Mouse (Mus musculus): ENCODE measurements around the gene Zfp84. TPM values are rescaled to one million over a fixed set of nuclear protein-coding genes. Genes with fewer than 3 reads are reported as not detected.

Zfp84 gene
- polyA plus RNA-seq, 1 experiment from 2014 or later, result 15.9 TPM

DNA sequence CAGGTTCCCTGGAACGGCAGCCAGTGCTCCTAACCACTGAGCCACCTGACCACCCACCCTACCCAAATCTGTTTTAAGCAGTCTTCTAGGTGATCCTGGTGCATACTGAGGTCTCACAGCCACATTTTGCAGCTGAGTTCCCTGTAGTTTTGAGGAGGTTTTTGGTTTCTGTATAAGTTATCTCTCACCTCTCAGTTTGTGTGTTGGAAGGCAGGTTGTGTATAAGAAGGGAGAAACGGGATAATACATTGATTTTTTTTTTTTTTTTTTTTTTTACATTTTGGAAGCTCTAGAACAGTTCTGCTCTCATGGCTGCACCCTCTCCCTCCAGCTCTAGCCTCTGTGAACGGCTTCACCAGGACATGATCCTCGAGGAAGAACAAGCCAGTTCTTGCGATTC is 17.5 kb downstream of the Zfp84 start:
- 82% methylated on average over 5 of the region's 5 CpGs for WGBS
- Histone ChIP-seq H3K9me3 (replicated peaks; ENCODE audit: control insufficient read depth, low read length) (no peaks in the 10 kb centered on the region), H3K9ac (replicated peaks; ENCODE audit: low read length) (no peak overlapping the region), H3K27me3 (ENCODE audit: control insufficient read depth, insufficient read depth, low read length) (no peaks in the 10 kb centered on the region), H3K36me3 (replicated peaks; ENCODE audit: control insufficient read depth, insufficient read depth, low read depth, low read length) (no peaks in the 10 kb centered on the region; the same call in 1 of the 2 replicates), H3K27ac (replicated peaks; ENCODE audit: low read depth, low read length) (no peak overlapping the region), H3K4me2 (ENCODE audit: low read depth, low read length) (peak overlapping the region; percentile 36; the same call in 1 of the 2 replicates), H3K4me3 (ENCODE audit: low read depth, low read length) (no peak overlapping the region), H3K4me1 (ENCODE audit: control insufficient read depth, insufficient read depth, low read length) (no peaks in the 10 kb centered on the region)
- ATAC-seq (replicated peaks; ENCODE audit: insufficient number of reproducible peaks, low FRiP score, low TSS enrichment, low read depth), result no peak
- DNase-seq (ENCODE audit: low spot score), result no peak

DNA sequence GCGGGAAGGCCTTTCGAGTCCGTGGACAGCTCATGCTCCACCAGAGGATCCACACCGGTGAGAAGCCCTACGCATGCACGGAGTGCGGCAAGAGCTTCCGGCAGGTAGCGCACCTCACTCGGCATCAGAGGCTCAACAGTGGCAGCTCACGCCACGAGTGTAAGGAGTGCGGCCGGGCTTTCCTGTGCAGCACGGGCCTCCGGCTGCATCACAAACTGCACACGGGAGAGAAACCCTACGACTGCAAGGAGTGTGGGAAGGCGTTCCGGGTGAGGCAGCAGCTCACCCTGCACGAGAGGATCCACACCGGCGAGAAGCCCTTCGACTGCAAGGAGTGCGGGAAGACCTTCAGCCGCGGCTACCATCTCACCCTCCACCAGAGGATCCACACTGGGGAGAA is 24.6 kb downstream of the Zfp84 start:
- 32% methylated on average over 27 of the region's 27 CpGs for WGBS
- Histone ChIP-seq H3K9ac (replicated peaks; ENCODE audit: low read length) (no peak overlapping the region), H3K27ac (replicated peaks; ENCODE audit: low read depth, low read length) (no peak overlapping the region), H3K9me3 (replicated peaks; ENCODE audit: control insufficient read depth, low read length) (no peaks in the 10 kb centered on the region; the same call in 1 of the 2 replicates), H3K27me3 (ENCODE audit: control insufficient read depth, insufficient read depth, low read length) (no peaks in the 10 kb centered on the region), H3K36me3 (replicated peaks; ENCODE audit: control insufficient read depth, insufficient read depth, low read depth, low read length) (peaks cover 3% of the 10 kb centered on the region; the same call in 1 of the 2 replicates), H3K4me2 (ENCODE audit: low read depth, low read length) (no peak overlapping the region), H3K4me3 (ENCODE audit: low read depth, low read length) (no peak overlapping the region), H3K4me1 (ENCODE audit: control insufficient read depth, insufficient read depth, low read length) (no peaks in the 10 kb centered on the region)
- ATAC-seq (replicated peaks; ENCODE audit: insufficient number of reproducible peaks, low FRiP score, low TSS enrichment, low read depth), result no peak
- no peak for DNase-seq (ENCODE audit: low spot score)

DNA sequence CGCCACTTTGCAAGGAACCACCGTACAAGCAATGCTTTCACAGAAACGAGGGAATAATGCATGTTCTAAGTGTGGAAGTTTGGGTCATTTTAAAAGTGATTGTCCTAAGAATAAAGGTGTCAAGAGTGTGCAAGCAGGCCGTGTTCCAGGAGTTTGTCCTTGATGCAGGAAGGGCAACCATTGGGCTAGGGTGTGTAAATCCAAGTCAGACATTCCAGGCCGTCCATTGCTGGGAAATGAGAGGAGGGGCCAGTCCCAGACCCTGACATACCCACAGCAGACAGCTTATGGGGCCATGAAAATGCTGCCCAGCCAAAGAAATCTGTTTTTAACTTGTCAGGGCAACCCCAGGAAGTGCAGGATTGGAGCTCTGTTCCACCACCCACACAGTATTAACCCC is 38.7 kb downstream of the Zfp84 start:
- 87% methylated on average over 5 of the region's 5 CpGs for WGBS
- H3K36me3 ChIP-seq (replicated peaks; ENCODE audit: control insufficient read depth, insufficient read depth, low read depth, low read length), result no peaks in the 10 kb centered on the region
- no peak overlapping the region for H3K4me2 ChIP-seq (ENCODE audit: low read depth, low read length)
- no peak overlapping the region for H3K4me3 ChIP-seq (ENCODE audit: low read depth, low read length)
- no peaks in the 10 kb centered on the region for H3K4me1 ChIP-seq (ENCODE audit: control insufficient read depth, insufficient read depth, low read length)
- ATAC-seq (replicated peaks; ENCODE audit: insufficient number of reproducible peaks, low FRiP score, low TSS enrichment, low read depth) (no peak), DNase-seq (ENCODE audit: low spot score) (no peak)
- H3K9me3 ChIP-seq (replicated peaks; ENCODE audit: control insufficient read depth, low read length), result no peaks in the 10 kb centered on the region
- H3K27ac ChIP-seq (replicated peaks; ENCODE audit: low read depth, low read length), result no peak overlapping the region
- no peaks in the 10 kb centered on the region for H3K27me3 ChIP-seq (ENCODE audit: control insufficient read depth, insufficient read depth, low read length)
- H3K9ac ChIP-seq (replicated peaks; ENCODE audit: low read length), result no peak overlapping the region

DNA sequence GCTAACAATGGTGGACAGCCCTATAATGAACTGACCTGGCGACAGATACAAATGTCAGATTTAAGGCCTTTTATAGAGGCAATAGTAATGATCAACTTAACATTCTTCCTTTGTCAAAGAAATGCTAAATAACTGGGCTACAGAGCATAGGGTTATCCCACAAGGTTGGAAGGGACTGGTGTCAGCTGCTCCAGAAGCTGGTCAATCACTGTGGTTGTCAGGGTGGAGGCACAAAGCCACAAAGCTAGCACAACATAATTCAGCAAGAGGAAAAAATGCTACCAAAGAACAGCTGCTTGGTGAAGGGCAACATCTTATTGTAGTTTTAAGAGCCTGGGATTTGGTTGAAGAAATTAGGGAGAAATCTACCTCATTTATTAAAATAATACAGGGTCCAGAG is 43.9 kb downstream of the Zfp84 start:
- DNase-seq (ENCODE audit: low spot score) (no peak), ATAC-seq (replicated peaks; ENCODE audit: insufficient number of reproducible peaks, low FRiP score, low TSS enrichment, low read depth) (no peak)
- Histone ChIP-seq H3K36me3 (replicated peaks; ENCODE audit: control insufficient read depth, insufficient read depth, low read depth, low read length) (no peaks in the 10 kb centered on the region), H3K27ac (replicated peaks; ENCODE audit: low read depth, low read length) (no peak overlapping the region), H3K9ac (replicated peaks; ENCODE audit: low read length) (no peak overlapping the region), H3K4me3 (ENCODE audit: low read depth, low read length) (no peak overlapping the region), H3K4me1 (ENCODE audit: control insufficient read depth, insufficient read depth, low read length) (no peaks in the 10 kb centered on the region), H3K9me3 (replicated peaks; ENCODE audit: control insufficient read depth, low read length) (no peaks in the 10 kb centered on the region), H3K4me2 (ENCODE audit: low read depth, low read length) (no peak overlapping the region), H3K27me3 (ENCODE audit: control insufficient read depth, insufficient read depth, low read length) (no peaks in the 10 kb centered on the region)
- 92% methylated on average over 1 of the region's 1 CpGs for WGBS

DNA sequence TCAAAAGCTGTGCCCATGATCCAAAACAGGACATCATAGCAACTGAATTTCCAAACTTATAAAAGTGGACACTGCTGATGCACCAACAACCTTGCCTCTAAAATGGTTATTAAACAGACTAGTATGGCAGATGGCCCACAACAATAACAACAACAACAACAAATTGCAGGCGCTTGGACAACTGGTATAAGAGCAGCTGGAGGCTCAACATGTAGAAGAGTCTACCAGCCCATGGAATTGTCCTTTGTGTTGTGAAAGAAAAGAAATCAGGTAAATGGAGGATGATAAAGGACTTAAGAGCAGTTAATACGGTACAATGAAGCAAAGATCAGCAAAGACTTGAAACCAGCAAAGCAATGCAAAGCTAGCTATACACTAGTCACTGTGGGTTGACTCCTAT is 46.0 kb downstream of the Zfp84 start:
- Histone ChIP-seq H3K4me2 (ENCODE audit: low read depth, low read length) (no peak overlapping the region), H3K9me3 (replicated peaks; ENCODE audit: control insufficient read depth, low read length) (no peaks in the 10 kb centered on the region), H3K4me1 (ENCODE audit: control insufficient read depth, insufficient read depth, low read length) (no peaks in the 10 kb centered on the region), H3K9ac (replicated peaks; ENCODE audit: low read length) (no peak overlapping the region), H3K27ac (replicated peaks; ENCODE audit: low read depth, low read length) (no peak overlapping the region), H3K27me3 (ENCODE audit: control insufficient read depth, insufficient read depth, low read length) (no peaks in the 10 kb centered on the region), H3K4me3 (ENCODE audit: low read depth, low read length) (no peak overlapping the region), H3K36me3 (replicated peaks; ENCODE audit: control insufficient read depth, insufficient read depth, low read depth, low read length) (no peaks in the 10 kb centered on the region)
- DNase-seq (ENCODE audit: low spot score) (no peak), ATAC-seq (replicated peaks; ENCODE audit: insufficient number of reproducible peaks, low FRiP score, low TSS enrichment, low read depth) (no peak)
- 82% methylated on average over 2 of the region's 2 CpGs for WGBS

DNA sequence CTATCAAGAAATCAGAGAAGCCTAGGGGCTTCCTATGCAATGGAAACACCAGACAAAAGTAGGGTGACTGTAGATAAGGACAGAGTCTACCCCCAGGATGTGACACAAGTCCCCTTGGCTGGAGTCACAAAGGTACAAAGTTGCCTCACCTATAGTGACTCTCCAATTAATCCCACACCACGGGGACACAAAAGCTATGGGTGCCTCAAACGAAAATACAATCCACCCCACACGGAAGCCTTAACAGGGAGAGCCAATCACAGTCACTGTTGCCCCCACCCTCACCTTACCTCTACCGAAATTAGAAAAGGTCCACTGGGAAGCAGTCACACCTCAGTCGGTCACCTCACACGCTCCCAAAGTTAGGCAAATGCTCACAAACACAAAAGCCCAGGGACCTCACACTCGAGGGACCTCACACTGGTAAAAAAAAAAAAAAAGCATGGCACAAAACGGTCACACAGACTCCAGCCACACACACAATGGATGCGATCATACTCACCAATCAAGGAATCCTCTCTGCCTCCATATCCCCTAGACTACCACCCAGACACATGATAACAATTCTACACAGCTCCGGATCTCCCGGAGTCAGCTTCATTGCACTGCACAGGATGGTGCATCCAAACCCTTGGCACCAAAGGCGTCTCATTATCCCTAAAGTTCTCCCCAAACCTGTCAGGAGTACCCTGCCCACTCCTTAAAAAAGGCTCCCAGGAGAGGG is 46.9 kb downstream of the Zfp84 start:
- peak overlapping the region; percentile 66 for H3K9ac ChIP-seq (replicated peaks; ENCODE audit: low read length)
- peak; percentile 11 for DNase-seq (ENCODE audit: low spot score)
- 3% methylated on average over 12 of the region's 12 CpGs for WGBS
- H3K4me2 ChIP-seq (ENCODE audit: low read depth, low read length), result peak overlapping the region; percentile 57
- no peaks in the 10 kb centered on the region for H3K36me3 ChIP-seq (replicated peaks; ENCODE audit: control insufficient read depth, insufficient read depth, low read depth, low read length)
- H3K27ac ChIP-seq (replicated peaks; ENCODE audit: low read depth, low read length), result no peak overlapping the region
- no peaks in the 10 kb centered on the region for H3K4me1 ChIP-seq (ENCODE audit: control insufficient read depth, insufficient read depth, low read length)
- peak overlapping the region; percentile 44 for H3K4me3 ChIP-seq (ENCODE audit: low read depth, low read length)
- H3K9me3 ChIP-seq (replicated peaks; ENCODE audit: control insufficient read depth, low read length), result no peaks in the 10 kb centered on the region
- ATAC-seq (replicated peaks; ENCODE audit: insufficient number of reproducible peaks, low FRiP score, low TSS enrichment, low read depth), result peak; percentile 55
- no peaks in the 10 kb centered on the region for H3K27me3 ChIP-seq (ENCODE audit: control insufficient read depth, insufficient read depth, low read length)

DNA sequence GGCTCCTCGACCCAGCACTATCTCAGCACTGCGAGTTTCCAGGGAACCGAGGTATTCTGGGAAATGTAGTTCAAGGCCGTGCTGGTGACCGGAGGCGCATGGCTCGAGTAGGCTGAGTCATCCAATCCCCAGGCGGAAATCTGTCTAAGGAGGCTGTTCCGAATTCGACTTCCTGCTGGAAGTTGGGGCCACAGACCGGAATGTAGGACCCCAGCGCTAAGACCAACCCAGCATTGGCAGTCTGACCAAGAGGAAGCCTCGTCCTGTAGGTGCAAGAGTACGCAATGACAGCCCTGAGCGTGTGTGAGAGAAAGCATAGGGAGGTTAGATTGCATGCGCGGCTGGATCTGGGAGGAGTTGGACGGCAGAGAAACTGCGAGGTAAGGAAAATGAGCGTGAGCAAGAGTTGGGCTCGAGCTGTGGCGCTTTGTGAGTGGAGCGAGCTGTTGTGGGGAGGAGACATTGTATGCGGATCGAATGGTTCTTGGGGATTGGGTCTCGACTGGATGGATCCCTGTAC is 47.6 kb downstream of the Zfp84 start, which contains the start of gene Zfp790:
Gene Zfp790 (plus strand): TSS at position 205 of the 520 bp plus-strand sequence.
- peak; percentile 95 for ATAC-seq (replicated peaks; ENCODE audit: insufficient number of reproducible peaks, low FRiP score, low TSS enrichment, low read depth)
- under 1% methylated on average over 26 of the region's 26 CpGs for WGBS
- Histone ChIP-seq H3K36me3 (replicated peaks; ENCODE audit: control insufficient read depth, insufficient read depth, low read depth, low read length) (no peaks in the 10 kb centered on the region), H3K9ac (replicated peaks; ENCODE audit: low read length) (peak within 1 kb of the TSS; percentile 68), H3K27ac (replicated peaks; ENCODE audit: low read depth, low read length) (no peak within 1 kb of the TSS), H3K4me2 (ENCODE audit: low read depth, low read length) (peak within 1 kb of the TSS; percentile 63), H3K9me3 (replicated peaks; ENCODE audit: control insufficient read depth, low read length) (no peaks in the 10 kb centered on the region), H3K4me3 (ENCODE audit: low read depth, low read length) (peak within 1 kb of the TSS; percentile 44), H3K27me3 (ENCODE audit: control insufficient read depth, insufficient read depth, low read length) (no peaks in the 10 kb centered on the region), H3K4me1 (ENCODE audit: control insufficient read depth, insufficient read depth, low read length) (no peaks in the 10 kb centered on the region)
- DNase-seq (ENCODE audit: low spot score), result peak; percentile 98

DNA sequence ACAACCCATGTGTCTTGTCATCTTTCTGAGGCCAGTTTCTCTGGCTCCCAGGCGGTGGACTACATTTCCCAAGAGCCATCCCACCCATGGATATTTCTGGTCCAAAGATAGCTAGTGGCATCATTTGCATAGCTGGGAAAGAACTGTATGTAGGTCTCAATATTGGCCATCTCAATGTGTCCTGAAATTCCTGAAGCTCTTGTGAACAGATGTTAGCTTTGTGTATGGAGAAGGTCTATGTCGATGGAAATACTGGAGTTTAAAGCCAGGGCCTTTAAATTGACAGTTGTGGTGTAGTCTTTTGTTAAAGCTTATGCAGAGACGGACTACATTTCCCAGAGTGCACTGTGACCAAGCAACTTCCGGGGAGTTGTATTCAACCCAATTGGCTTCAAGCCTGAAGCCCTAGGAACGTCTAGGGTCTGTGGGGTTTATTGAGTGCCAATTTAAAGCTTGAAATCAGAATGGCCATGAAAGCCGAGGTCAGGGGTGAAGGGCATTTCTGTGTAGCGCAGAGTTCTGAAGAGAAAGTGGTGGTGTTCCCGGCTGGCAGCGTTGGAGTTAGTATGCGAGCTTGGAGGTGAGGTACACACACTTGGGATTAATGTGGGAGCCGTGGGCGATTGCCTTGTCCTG is 50.4 kb downstream of the Zfp84 start:
- no peak overlapping the region for H3K27ac ChIP-seq (replicated peaks; ENCODE audit: low read depth, low read length)
- H3K9ac ChIP-seq (replicated peaks; ENCODE audit: low read length), result peak overlapping the region; percentile 52
- peak overlapping the region; percentile 47 for H3K4me3 ChIP-seq (ENCODE audit: low read depth, low read length)
- H3K27me3 ChIP-seq (ENCODE audit: control insufficient read depth, insufficient read depth, low read length), result no peaks in the 10 kb centered on the region
- ATAC-seq (replicated peaks; ENCODE audit: insufficient number of reproducible peaks, low FRiP score, low TSS enrichment, low read depth) (peak; percentile 65), DNase-seq (ENCODE audit: low spot score) (peak; percentile 93)
- no peaks in the 10 kb centered on the region for H3K9me3 ChIP-seq (replicated peaks; ENCODE audit: control insufficient read depth, low read length)
- peak overlapping the region; percentile 60 for H3K4me2 ChIP-seq (ENCODE audit: low read depth, low read length)
- no peaks in the 10 kb centered on the region for H3K4me1 ChIP-seq (ENCODE audit: control insufficient read depth, insufficient read depth, low read length)
- H3K36me3 ChIP-seq (replicated peaks; ENCODE audit: control insufficient read depth, insufficient read depth, low read depth, low read length), result no peaks in the 10 kb centered on the region
- WGBS, result 4% methylated on average over 12 of the region's 12 CpGs
